Mouse (Mus musculus) central nervous system, embryonic 11.5 days (tissue): ENCODE measurements around the gene Ogfod2. TPM values are rescaled to one million over a fixed set of nuclear protein-coding genes. Genes with fewer than 3 reads are reported as not detected.

Experiments used
- polyA plus RNA-seq: library from polyadenylated mRNA; depleted of rRNA; stranded (reverse); fragments of >200 nt; gene quantifications from 2 replicates; pipeline ENCODE4 v1.2.3, GENCODE M21; 2012; rRNA removed

Ogfod2 gene
- 20.5 and 20.8 TPM in 2 replicates for polyA plus RNA-seq

GRCm38 (mm10) chr5:124111742-124112497 is at the start of gene Ogfod2:
Gene Ogfod2, plus strand, starts transcription at chr5:124112297.

GRCm38 (mm10) chr5:124095596-124096232 is 16.4 kb upstream of the Ogfod2 start, which contains the start of gene Abcb9:
Gene Abcb9, minus strand, starts transcription at chr5:124095798.

GRCm38 (mm10) chr5:124115990-124116845 is 4.1 kb downstream of the Ogfod2 start, which contains the start of gene Arl6ip4:
Gene Arl6ip4, plus strand, starts transcription at chr5:124116089.

Other genes starting within 250 kb of the Ogfod2 start
- gene Hcar2, start 246.8 kb upstream of the Ogfod2 start, polyA plus RNA-seq, result 0.02 TPM in 1 of 2 replicates, not detected in the other
- 0.06 and 0.11 TPM in 2 replicates for gene Hcar1, start 232.3 kb upstream of the Ogfod2 start, polyA plus RNA-seq
- 93.9 and 138 TPM in 2 replicates for gene Denr, start 205.1 kb upstream of the Ogfod2 start, polyA plus RNA-seq
- 0.83 and 0.90 TPM in 2 replicates for gene Gm43518, start 184.9 kb upstream of the Ogfod2 start, polyA plus RNA-seq
- gene Ccdc62, start 181.6 kb upstream of the Ogfod2 start, polyA plus RNA-seq, result 4.0 and 6.8 TPM in 2 replicates
- gene Hip1r, start 138.7 kb upstream of the Ogfod2 start, polyA plus RNA-seq, result 8.1 and 17.8 TPM in 2 replicates
- gene Vps37b, start 80.0 kb upstream of the Ogfod2 start, polyA plus RNA-seq, result 44.8 and 50.9 TPM in 2 replicates
- 0.96 and 1.1 TPM in 2 replicates for gene Abcb9, start 16.5 kb upstream of the Ogfod2 start, polyA plus RNA-seq
- 107 and 163 TPM in 2 replicates for gene Arl6ip4, start 3.8 kb downstream of the Ogfod2 start, polyA plus RNA-seq
- 14.2 and 24.1 TPM in 2 replicates for gene Pitpnm2, start 137.5 kb downstream of the Ogfod2 start, polyA plus RNA-seq
- 20.7 and 22.5 TPM in 2 replicates for gene Mphosph9, start 215.7 kb downstream of the Ogfod2 start, polyA plus RNA-seq
- gene 2810006K23Rik, start 215.8 kb downstream of the Ogfod2 start, polyA plus RNA-seq, result 14.9 and 15.1 TPM in 2 replicates